Mouse (Mus musculus) left cerebral cortex, adult 9 months (tissue): ENCODE data around the gene Bach2.

Experiments
- DNase-seq, 2 experiments: peaks; one replicate each; pipeline ENCODE4 v3.0.0; 2022; ENCODE audit warnings: low spot score in 2 of 2

The Bach2 gene

DNA sequence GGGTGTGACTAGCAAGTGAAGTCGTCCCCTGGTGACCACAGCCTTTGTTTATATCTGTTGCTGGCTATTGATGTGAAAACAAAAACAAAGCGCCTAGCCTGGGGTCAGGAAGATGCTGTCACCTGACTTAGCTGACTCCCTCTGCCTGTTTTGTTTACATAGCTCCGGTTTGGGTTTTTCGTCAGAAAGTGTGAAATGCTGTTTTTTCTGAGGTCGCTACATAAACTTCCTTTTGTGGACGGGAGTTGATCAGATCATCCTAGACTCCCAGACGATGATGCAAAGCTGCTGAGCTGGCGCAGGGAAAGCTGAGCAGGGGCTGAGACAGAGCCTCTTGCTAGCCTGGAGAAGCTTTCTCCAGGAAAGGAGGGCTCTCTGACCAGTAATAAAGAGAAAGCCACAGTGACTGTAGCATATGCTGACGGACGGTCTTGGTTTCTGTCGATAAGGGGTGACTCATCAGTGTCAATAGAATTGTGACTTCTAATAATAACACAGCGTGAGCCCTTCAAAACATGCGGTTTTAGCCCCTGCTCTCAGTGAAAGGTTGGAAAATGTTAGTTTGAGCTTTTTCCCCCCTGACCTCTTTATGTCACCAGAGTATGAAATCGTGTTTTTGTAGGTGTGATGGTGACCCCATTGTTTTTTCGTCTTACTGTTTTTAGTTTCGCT is 11.9 kb downstream of the Bach2 start:
- DNase-seq, result peak in 1 of 2 experiments; percentile 48

DNA sequence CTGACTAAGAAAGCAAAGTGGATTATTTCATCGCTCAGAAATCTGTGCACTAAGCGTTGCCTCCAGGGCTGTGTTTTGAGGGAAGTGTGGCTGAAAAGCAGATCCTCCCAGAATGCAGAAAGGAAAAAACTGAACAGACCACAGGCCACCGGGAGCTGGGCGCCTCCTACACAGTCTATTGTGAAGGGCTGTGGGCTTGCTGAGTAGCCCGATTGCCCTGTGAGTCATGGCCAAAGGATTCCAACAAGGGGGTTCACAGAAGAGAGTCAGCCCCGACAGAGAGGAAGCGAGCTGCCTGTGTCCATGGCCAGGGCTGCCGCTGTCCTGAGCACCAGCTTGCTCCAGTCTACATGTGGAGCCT is 12.4 kb downstream of the Bach2 start:
- DNase-seq, result peak in 1 of 2 experiments; percentile 45

DNA sequence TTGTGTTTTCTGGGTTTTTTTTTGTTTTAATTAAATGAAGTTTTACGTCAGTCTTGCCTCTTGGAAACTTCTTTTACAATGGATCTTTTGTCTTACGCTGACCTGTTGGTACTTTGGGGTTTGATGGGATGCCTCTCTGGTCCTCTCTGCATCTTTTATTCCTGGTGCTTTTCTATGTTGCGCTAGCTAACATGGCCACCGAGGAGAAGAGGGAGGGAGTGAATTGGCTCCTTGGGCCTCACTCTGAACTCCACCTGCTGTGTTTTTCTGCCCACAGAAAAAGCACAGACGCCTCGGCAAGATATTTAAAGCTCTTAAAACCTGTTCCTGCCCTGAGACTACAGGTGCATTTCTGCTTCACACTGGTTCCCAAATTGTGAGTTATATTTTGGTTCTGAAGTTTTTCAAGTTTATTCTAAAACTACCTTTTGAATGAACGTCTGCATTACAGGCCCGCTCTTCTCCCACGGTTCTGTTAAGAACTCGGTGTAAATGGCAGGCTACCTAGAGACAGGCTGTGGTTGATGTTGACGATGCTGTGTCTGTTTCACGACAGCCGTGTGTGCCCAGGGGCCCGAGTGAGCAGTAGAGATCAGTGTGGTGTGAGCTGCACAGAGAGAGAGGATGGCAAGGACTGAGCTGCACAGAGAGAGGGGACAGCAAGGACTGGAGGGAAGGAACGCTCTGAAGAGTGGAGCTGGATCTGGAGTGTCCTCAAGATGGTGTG is 13.5 kb downstream of the Bach2 start:
- no peak for DNase-seq

GRCm38 (mm10) chr4:32257686-32258085 is 19.1 kb downstream of the Bach2 start:
- DNase-seq, result no peak

DNA sequence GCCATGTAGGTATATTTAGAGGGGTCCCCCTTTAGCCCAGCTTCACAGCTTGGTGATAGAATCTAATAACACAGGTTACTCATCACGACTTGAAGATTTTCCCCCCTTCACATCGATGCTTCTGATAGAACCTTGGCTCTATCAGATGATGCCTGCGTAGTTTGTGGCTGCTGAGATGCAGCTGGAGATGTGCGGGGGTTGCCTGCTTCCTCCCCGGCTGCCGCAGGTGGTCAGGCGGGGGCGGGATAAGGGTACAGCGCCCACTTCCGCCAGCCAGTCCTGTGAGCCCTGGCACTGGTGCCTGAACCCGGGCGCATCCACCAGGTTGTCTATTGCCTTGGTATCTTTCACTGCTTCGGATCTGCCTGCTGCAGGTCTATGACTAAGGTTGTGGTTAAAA is 19.5 kb downstream of the Bach2 start:
- no peak for DNase-seq

GRCm38 (mm10) chr4:32258596-32258995 is 20.0 kb downstream of the Bach2 start:
- DNase-seq, result no peak

DNA sequence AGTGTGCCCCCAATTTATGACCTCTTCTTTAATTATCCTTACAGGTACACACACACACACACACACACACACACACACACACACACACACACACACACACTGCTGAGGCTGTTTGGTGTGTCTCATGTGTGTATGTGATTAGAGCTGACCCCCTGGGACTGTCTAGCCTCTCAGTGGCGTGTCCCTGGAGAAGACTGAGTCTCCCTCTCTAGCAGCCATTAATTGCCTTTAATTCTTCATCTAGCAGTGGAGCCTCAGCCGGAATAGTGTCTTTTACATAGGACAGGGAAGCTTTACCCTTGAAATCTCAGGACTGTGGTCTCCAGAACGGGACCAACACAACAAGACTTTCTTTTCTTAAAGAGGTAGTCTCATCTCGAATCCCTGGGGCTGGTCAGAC is 22.3 kb downstream of the Bach2 start:
- no peak for DNase-seq

GRCm38 (mm10) chr4:32262825-32263684 is 24.5 kb downstream of the Bach2 start:
- no peak for DNase-seq

DNA sequence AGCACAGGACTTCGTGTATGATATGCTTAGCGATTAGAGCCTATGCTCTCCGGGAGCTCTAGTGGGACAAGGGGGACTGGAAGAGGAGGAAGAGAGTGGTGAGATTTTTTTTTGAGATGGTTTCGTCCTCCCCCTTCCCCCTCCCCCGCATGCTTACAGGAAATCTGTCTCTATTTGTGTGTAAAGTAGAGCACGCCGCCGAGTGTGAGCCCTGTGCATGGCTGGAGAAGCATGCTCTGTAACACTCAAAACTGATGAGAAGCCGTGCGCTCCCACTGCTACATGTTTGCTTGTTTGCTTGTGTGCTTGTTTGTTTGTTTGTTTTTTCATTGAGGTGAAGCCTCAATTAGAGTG is 25.1 kb downstream of the Bach2 start:
- DNase-seq, result no peak

GRCm38 (mm10) chr4:32264892-32265291 is 26.3 kb downstream of the Bach2 start:
- no peak for DNase-seq

- no peak for DNase-seq
Measured at GRCm38 (mm10) chr4:32266731-32267130, 28.1 kb downstream of the Bach2 start.

GRCm38 (mm10) chr4:32268042-32268441 is 29.4 kb downstream of the Bach2 start:
- no peak for DNase-seq

DNA sequence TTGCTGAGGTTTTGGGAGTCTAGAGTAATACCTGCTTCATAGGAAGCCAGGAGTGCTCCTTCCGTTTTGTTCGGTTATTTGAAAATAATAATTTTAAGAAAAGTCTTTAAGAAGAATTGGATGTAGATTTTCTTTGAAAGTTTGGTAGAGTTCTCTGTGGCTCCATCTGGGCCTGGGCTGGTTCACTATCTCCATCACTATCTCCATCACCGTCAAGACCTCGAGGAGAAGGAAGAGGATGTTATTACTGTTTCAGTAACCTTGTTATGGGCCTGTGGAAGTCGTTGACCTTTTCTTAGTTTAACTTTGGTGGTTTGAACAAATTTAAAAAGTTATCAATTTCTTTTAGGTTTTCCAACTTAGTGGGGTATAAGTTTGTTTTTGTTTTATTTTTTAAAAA is 33.8 kb downstream of the Bach2 start:
- no peak for DNase-seq

DNA sequence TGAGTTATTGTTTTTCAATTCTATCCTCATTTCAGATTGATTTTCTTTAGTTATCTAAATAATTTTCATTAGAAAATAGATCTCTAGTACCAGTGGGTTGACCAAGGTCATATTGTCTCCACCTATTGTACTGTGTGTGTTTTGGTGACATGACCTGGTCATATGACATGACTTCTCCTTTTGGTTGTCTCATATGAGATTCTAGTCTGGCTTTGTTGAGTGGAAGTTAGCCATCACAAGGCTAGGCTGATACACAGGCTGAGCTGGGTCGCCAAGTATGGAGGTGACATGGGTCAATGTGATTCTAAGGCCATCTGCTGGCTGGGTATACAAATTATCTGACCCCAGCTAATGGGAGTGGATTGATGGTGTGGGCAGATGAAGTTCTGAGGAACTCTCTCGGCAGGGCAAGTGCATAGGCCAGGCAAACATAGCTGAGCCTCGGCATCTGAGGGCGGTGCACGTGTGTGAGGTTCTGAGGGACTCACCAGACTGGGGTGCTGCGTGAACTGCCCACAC is 36.2 kb downstream of the Bach2 start:
- no peak for DNase-seq

- DNase-seq, result no peak
Measured at GRCm38 (mm10) chr4:32279842-32280241, 41.2 kb downstream of the Bach2 start.

DNA sequence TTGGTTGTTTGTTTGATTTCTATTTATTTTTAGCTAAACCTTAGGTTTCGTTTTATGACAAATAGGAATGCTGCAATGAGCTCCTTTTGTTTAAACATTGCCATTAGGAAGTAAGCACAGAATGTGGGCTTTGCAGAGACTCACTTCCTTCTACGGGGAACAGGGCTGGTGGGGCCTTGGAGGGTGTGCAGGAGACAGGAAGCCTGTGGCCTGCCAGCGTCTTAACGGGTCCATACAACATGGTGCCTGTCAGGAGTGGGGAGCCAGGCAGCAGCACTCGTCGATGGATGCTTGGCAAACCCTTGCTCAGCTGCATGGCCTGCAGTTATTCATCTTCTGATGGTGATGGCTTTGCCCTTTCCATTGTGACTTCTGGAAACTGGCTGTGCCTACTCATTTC is 41.8 kb downstream of the Bach2 start:
- no peak for DNase-seq

- DNase-seq, result no peak
Measured at GRCm38 (mm10) chr4:32281306-32281705, 42.7 kb downstream of the Bach2 start.

DNA sequence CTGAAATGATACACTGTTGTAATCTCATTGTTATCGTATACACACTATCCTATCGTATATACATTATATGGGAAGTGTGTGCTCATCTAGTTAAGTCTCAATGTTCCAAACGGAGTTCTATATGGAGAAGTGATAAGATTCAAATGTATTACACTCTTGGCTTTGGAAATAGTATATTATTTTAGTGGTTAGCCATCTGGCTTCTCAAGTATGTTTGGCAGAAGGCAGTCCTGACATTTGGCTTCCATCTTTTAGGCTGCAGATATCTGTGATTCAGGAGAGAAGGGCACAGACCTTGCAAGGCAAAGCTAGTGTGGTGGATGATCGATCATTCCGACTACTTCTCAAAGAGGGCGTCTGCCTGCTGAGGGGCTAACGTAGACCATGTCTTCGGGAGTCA is 47.8 kb downstream of the Bach2 start:
- DNase-seq, result no peak

GRCm38 (mm10) chr4:32288036-32288860 is 49.6 kb downstream of the Bach2 start:
- DNase-seq, result no peak

DNA sequence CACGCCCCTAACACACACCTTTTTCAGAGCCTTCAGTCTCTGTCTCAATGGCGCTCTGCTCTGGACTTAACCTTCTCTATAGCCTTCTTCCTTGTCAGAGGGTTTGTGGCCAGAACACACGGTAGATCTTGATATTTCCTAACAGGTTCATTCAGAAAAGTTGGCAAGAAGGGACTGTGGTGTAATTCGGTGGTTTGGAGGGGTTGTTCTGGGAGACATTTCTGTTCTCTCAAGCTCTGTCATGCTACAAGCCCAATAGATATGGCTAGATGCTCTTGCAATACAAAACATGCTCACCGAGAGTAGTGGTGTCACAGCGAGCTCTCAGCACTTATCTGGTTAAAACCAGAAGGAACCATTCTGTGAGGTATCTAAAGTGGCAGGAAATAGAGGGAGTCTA is 51.2 kb downstream of the Bach2 start:
- DNase-seq, result no peak

DNA sequence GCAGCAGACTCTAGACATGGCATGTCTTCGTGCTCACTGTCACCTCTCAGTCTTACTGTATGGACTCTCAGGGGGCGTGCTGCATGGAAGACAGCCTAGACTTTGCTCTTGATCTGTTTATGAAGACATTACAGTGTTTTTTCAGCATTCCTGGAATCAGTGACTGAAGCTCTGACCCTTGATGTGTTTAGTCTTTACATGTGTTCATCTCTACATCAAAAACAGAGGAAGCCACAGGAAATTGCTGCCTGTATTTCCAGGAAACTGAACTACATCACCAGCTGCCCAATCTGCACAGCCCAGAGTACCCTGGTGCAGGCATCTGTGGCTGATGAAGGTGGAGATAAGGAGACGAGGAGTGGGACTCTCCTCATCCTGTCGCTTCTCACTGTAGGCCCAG is 52.8 kb downstream of the Bach2 start:
- DNase-seq, result no peak
